Mouse (Mus musculus) neural tube, embryonic 15.5 days (tissue): Measurements from ENCODE around the gene Ccdc85c. TPM values are rescaled to one million over a fixed set of nuclear protein-coding genes. Genes with fewer than 3 reads are reported as not detected.

Experiments used
- ATAC-seq: fragments of 200-750 bp; cut with Nextera tagmentation; 2 replicates; pipeline ENCODE4 v1.8.0; 2017; ENCODE audit warnings: mild to moderate bottlenecking, moderate TSS enrichment, moderate library complexity; ENCODE audit not compliant: low FRiP score
- H3K27ac ChIP-seq: fragments of 300-500 bp; sonication (generic); replicated peaks from 2 replicates; pipeline ENCODE4 v1.5.1; 2015; ENCODE audit warnings: mild to moderate bottlenecking, inconsistent platforms
- H3K27me3 ChIP-seq: fragments of 300-500 bp; sonication (generic); replicated peaks from 2 replicates; pipeline ENCODE4 v1.6.1; 2015; ENCODE audit warnings: inconsistent platforms
- H3K36me3 ChIP-seq: fragments of 300-500 bp; sonication (generic); 2 replicates; pipeline ENCODE4 v1.6.1; 2015; ENCODE audit warnings: inconsistent platforms
- H3K4me1 ChIP-seq: fragments of 300-500 bp; sonication (generic); 2 replicates; pipeline ENCODE4 v1.6.1; 2015; ENCODE audit warnings: inconsistent platforms
- H3K4me2 ChIP-seq: fragments of 300-500 bp; sonication (generic); 2 replicates; pipeline ENCODE4 v1.6.1; 2015; ENCODE audit warnings: inconsistent platforms, mild to moderate bottlenecking, moderate library complexity
- H3K4me3 ChIP-seq: fragments of 300-500 bp; sonication (generic); replicated peaks from 2 replicates; pipeline ENCODE4 v1.5.1; 2015; ENCODE audit warnings: mild to moderate bottlenecking, inconsistent platforms
- H3K9ac ChIP-seq: fragments of 300-500 bp; sonication (generic); replicated peaks from 2 replicates; pipeline ENCODE4 v1.6.1; 2015; ENCODE audit warnings: mild to moderate bottlenecking, inconsistent platforms
- H3K9me3 ChIP-seq: fragments of 300-500 bp; sonication (generic); replicated peaks from 2 replicates; pipeline ENCODE4 v1.6.1; 2016; ENCODE audit warnings: inconsistent platforms
- WGBS: fragments of 180-500 bp; shearing (Covaris S2); methylation state at CpG from one replicate; pipeline ENCODE4 v1.1.7; 2015; ENCODE audit warnings: mixed read lengths; 5-methylcytosine and 5-hydroxymethylcytosine counted together
- polyA plus RNA-seq: library from polyadenylated mRNA; unstranded; fragments of >200 nt; fragmentation: Nextera tagmentation; extraction: Ambion mirVana; gene quantifications from 2 replicates; pipeline ENCODE4 v1.2.1, GENCODE M21; 2015

Ccdc85c gene
- 10.5 and 11.9 TPM in 2 replicates for polyA plus RNA-seq

GRCm38 (mm10) chr12:108274661-108275507 lies at the start of gene Ccdc85c:
Gene Ccdc85c, minus strand, starts transcription at chr12:108275425.
- peak within 1 kb of the TSS; percentile 82 for H3K9ac ChIP-seq
- peaks cover 75% of the 10 kb centered on the region for H3K4me1 ChIP-seq
- H3K27me3 ChIP-seq = no peaks in the 10 kb centered on the region
- H3K4me2 ChIP-seq = peak within 1 kb of the TSS; percentile 95
- H3K27ac ChIP-seq = peak within 1 kb of the TSS; percentile 98
- WGBS = under 1% methylated on average over 81 of the region's 120 CpGs
- H3K9me3 ChIP-seq = no peaks in the 10 kb centered on the region
- H3K4me3 ChIP-seq = peak within 1 kb of the TSS; percentile 86
- no peaks in the 10 kb centered on the region for H3K36me3 ChIP-seq
- ATAC-seq = no peak

DNA sequence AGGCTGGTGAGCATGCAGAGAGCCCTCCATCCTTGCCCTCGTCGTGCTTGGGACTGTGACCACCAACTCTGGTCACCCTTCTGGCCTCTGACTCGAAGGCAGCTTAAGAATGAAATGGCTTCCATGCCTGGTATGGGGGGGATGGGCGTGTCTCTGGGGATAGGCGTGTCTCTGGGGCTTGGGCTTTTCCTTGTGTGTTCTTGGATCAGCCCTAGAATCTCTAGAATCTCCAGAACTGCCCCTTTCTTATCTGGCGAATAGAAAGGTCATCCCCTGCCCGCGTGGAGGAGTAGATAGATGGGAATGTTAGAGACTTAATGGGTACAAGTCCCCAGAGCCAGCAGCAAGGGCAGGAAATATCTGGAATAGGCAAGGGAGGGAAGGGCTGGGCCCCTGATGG lies 44.9 kb upstream of the Ccdc85c start:
- H3K36me3 ChIP-seq = no peaks in the 10 kb centered on the region
- H3K27ac ChIP-seq = no peak overlapping the region
- H3K4me2 ChIP-seq = no peak overlapping the region
- H3K4me1 ChIP-seq = peaks cover 19% of the 10 kb centered on the region
- no peak overlapping the region for H3K4me3 ChIP-seq
- H3K9ac ChIP-seq = no peak overlapping the region
- no peaks in the 10 kb centered on the region for H3K9me3 ChIP-seq
- ATAC-seq = no peak
- peaks cover 41% of the 10 kb centered on the region for H3K27me3 ChIP-seq
- WGBS = 9% methylated on average over 8 of the region's 8 CpGs

GRCm38 (mm10) chr12:108318499-108318898 lies 43.3 kb upstream of the Ccdc85c start:
- no peaks in the 10 kb centered on the region for H3K9me3 ChIP-seq
- no peak overlapping the region for H3K9ac ChIP-seq
- peaks cover 41% of the 10 kb centered on the region for H3K27me3 ChIP-seq
- H3K27ac ChIP-seq = no peak overlapping the region
- ATAC-seq = no peak
- no peaks in the 10 kb centered on the region for H3K36me3 ChIP-seq
- WGBS = 22% methylated on average over 37 of the region's 37 CpGs
- peak overlapping the region; percentile 14; the same call in 1 of the 2 replicates for H3K4me3 ChIP-seq
- H3K4me1 ChIP-seq = peaks cover 19% of the 10 kb centered on the region
- peak overlapping the region; percentile 44 for H3K4me2 ChIP-seq

DNA sequence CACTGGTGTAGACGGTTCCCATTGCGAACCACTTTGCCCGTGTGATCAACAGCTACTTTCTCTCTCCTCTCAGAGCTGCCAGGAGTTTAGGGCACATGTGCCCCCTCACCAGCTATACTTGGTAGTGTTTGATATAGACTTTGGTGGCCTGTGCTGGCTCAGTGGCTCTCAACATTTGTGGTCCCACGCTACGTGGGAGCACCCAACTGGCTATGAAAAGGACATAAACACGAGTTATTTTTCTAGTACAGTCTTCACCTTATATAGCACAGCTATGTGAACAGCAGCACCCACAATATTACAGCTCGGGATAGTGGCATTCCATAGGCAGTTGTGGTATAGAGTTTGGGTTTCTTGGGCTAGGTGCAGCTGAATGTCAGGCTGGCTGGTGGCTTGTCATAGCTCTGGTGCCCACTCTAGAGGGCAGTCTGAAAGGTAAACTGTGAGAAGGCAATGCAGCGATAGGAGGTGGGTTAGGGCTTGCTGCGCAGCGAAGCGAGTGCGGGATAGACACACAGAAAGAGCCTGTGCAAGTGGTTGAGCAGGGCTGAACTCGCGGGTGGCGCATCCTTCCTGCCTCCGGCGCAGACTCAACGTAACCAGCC lies 42.7 kb upstream of the Ccdc85c start:
- 26% methylated on average over 18 of the region's 18 CpGs for WGBS
- H3K9ac ChIP-seq = no peak overlapping the region
- no peaks in the 10 kb centered on the region for H3K9me3 ChIP-seq
- H3K4me3 ChIP-seq = 0 out of 2 replicates have a peak overlapping the region, but pooled peaks have one; percentile 14
- H3K36me3 ChIP-seq = no peaks in the 10 kb centered on the region
- ATAC-seq = no peak
- H3K4me2 ChIP-seq = peak overlapping the region; percentile 44
- H3K27ac ChIP-seq = no peak overlapping the region
- peaks cover 19% of the 10 kb centered on the region for H3K4me1 ChIP-seq
- H3K27me3 ChIP-seq = peaks cover 41% of the 10 kb centered on the region

GRCm38 (mm10) chr12:108317201-108317738 lies 42.0 kb upstream of the Ccdc85c start:
- peaks cover 19% of the 10 kb centered on the region for H3K4me1 ChIP-seq

DNA sequence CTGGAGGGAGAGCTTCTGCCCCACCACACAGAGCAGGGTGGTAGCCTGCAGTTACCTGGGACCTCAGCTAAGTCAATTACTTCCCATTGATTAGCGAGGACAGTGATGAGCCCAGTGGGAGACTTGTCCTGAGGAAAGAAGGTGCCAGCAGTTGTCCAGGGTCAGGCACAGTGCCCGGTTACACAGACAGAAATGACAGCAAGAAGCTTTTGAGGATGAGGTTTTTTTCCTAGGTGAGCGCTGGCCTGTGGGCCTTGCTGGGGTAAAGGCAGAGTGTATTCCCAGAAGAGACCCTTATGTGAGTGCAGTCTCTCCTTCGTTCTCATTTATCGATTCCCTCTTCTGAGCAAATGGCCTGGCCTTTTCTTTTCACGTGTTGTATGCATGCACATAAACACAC lies 41.4 kb upstream of the Ccdc85c start:
- no peak overlapping the region for H3K9ac ChIP-seq
- peaks cover 19% of the 10 kb centered on the region for H3K4me1 ChIP-seq
- no peaks in the 10 kb centered on the region for H3K36me3 ChIP-seq

More at GRCm38 (mm10) chr12:108317201-108317738, 42.0 kb upstream of the Ccdc85c start:
- Histone ChIP-seq H3K27me3 (peaks cover 41% of the 10 kb centered on the region), H3K4me2 (no peak overlapping the region), H3K4me3 (no peak overlapping the region), H3K9me3 (no peaks in the 10 kb centered on the region), H3K36me3 (no peaks in the 10 kb centered on the region), H3K9ac (no peak overlapping the region), H3K27ac (no peak overlapping the region)
- ATAC-seq = no peak
- WGBS = 12% methylated on average over 9 of the region's 9 CpGs

GRCm38 (mm10) chr12:108315818-108316217 lies 40.6 kb upstream of the Ccdc85c start:
- peaks cover 41% of the 10 kb centered on the region for H3K27me3 ChIP-seq
- no peaks in the 10 kb centered on the region for H3K9me3 ChIP-seq
- no peak overlapping the region for H3K27ac ChIP-seq
- WGBS = 65% methylated on average over 10 of the region's 10 CpGs
- ATAC-seq = no peak
- H3K4me3 ChIP-seq = no peak overlapping the region
- no peaks in the 10 kb centered on the region for H3K36me3 ChIP-seq
- no peak overlapping the region for H3K9ac ChIP-seq
- H3K4me1 ChIP-seq = peaks cover 16% of the 10 kb centered on the region
- H3K4me2 ChIP-seq = no peak overlapping the region

More for the DNA sequence above, 41.4 kb upstream of the Ccdc85c start:
- 34% methylated on average over 6 of the region's 6 CpGs for WGBS
- Histone ChIP-seq H3K4me2 (no peak overlapping the region), H3K4me3 (no peak overlapping the region), H3K27me3 (peaks cover 41% of the 10 kb centered on the region), H3K27ac (no peak overlapping the region), H3K9me3 (no peaks in the 10 kb centered on the region)
- no peak for ATAC-seq

- ATAC-seq = no peak
- H3K27ac ChIP-seq = no peak overlapping the region
- no peak overlapping the region for H3K4me3 ChIP-seq
- H3K9ac ChIP-seq = no peak overlapping the region
- H3K4me2 ChIP-seq = no peak overlapping the region
- WGBS = 89% methylated on average over 1 of the region's 1 CpGs
- H3K4me1 ChIP-seq = peaks cover 6% of the 10 kb centered on the region
- H3K36me3 ChIP-seq = no peaks in the 10 kb centered on the region
- peaks cover 23% of the 10 kb centered on the region for H3K27me3 ChIP-seq
- no peaks in the 10 kb centered on the region for H3K9me3 ChIP-seq
Observed at GRCm38 (mm10) chr12:108313244-108313772, 38.1 kb upstream of the Ccdc85c start.

- Histone ChIP-seq H3K4me1 (peaks cover 5% of the 10 kb centered on the region; the same call in 1 of the 2 replicates), H3K27ac (no peak overlapping the region), H3K4me2 (no peak overlapping the region), H3K9me3 (no peaks in the 10 kb centered on the region), H3K4me3 (no peak overlapping the region), H3K9ac (no peak overlapping the region), H3K27me3 (peaks cover 15% of the 10 kb centered on the region), H3K36me3 (no peaks in the 10 kb centered on the region)
- no peak for ATAC-seq
- 47% methylated on average over 6 of the region's 6 CpGs for WGBS
Observed at GRCm38 (mm10) chr12:108312432-108312851, 37.2 kb upstream of the Ccdc85c start.

GRCm38 (mm10) chr12:108311741-108312290 lies 36.6 kb upstream of the Ccdc85c start:
- H3K9ac ChIP-seq = no peak overlapping the region
- no peak for ATAC-seq
- 93% methylated on average over 27 of the region's 27 CpGs for WGBS
- H3K27ac ChIP-seq = no peak overlapping the region
- H3K4me1 ChIP-seq = peaks cover 7% of the 10 kb centered on the region; the same call in 1 of the 2 replicates
- no peaks in the 10 kb centered on the region for H3K36me3 ChIP-seq
- H3K27me3 ChIP-seq = peaks cover 11% of the 10 kb centered on the region; the same call in 1 of the 2 replicates
- H3K9me3 ChIP-seq = no peaks in the 10 kb centered on the region
- no peak overlapping the region for H3K4me2 ChIP-seq
- no peak overlapping the region for H3K4me3 ChIP-seq

GRCm38 (mm10) chr12:108310456-108311027 lies 35.3 kb upstream of the Ccdc85c start:
- no peak overlapping the region for H3K27ac ChIP-seq
- 73% methylated on average over 7 of the region's 7 CpGs for WGBS
- H3K9me3 ChIP-seq = no peaks in the 10 kb centered on the region
- H3K4me2 ChIP-seq = no peak overlapping the region
- H3K27me3 ChIP-seq = no peaks in the 10 kb centered on the region; the same call in 1 of the 2 replicates
- no peak for ATAC-seq
- no peak overlapping the region for H3K9ac ChIP-seq
- H3K4me1 ChIP-seq = peaks cover 17% of the 10 kb centered on the region
- H3K4me3 ChIP-seq = no peak overlapping the region
- H3K36me3 ChIP-seq = no peaks in the 10 kb centered on the region
